Mouse (Mus musculus) thymus, postnatal 0 days (tissue): ENCODE results near the gene Adh5. TPM values are rescaled to one million over a fixed set of nuclear protein-coding genes. Genes with fewer than 3 reads are reported as not detected.
"Not testable (repeated sequence)": the region's sequence is repeated elsewhere in the genome, so short reads cannot be mapped to it uniquely, and the experiment has no call there.

ENCODE experiments used
- DNase-seq: peaks from one replicate; pipeline ENCODE4 v3.0.0-alpha.2; 2015; ENCODE audit warnings: low spot score
- polyA plus RNA-seq: library from polyadenylated mRNA; unstranded; fragments of >200 nt; fragmentation: Nextera tagmentation; extraction: Ambion mirVana; gene quantifications from 2 replicates; pipeline ENCODE4 v1.2.1, GENCODE M21; 2015

Gene Adh5
- polyA plus RNA-seq, 1 experiment from 2014 or later: 201 TPM

GRCm38 (mm10) chr3:138458441-138458840, 15.5 kb downstream of the Adh5 start:
- DNase-seq: no peak

DNA sequence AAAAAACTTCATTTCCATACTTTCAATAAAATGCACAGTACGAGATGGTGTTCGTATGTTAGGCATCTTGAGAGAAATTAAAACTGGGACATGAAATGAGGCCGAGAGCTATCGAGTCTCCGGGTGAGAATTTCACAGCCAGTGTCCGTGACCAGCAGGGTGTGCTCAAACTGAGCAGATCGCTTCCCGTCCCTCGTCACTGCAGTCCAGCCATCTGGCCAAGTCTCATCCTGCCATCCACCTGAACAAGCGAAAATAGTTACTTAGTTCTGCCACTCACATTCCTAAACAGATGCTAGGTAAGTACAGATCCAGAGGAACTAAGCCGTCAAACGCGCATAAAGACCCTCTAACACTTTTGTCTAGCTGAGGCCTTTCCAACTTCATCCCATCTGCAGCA, 17.4 kb downstream of the Adh5 start:
- no peak for DNase-seq

GRCm38 (mm10) chr3:138461832-138462231, 18.9 kb downstream of the Adh5 start:
- DNase-seq: no peak

- peak; percentile 43 for DNase-seq
Observed at GRCm38 (mm10) chr3:138463137-138463536, 20.2 kb downstream of the Adh5 start.

- no peak for DNase-seq
Observed at GRCm38 (mm10) chr3:138463807-138464206, 20.9 kb downstream of the Adh5 start.

GRCm38 (mm10) chr3:138464573-138465147, 21.8 kb downstream of the Adh5 start:
- no peak for DNase-seq

DNA sequence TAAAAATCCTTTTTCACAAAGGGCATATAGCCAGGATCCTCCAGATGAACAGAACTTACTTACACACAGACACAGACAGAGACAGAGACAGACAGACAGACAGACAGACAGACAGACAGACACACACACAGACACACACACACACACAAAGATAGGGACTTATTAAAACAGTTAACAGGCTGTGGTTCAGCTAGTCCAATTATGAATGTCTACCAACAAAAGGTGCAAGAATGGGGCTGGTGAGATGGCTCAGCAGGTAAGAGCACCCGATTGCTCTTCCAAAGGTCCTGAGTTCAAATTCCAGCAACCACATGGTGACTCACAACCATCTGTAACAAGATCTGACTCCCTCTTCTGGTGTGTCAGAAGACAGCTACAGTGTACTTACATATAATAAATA, 23.8 kb downstream of the Adh5 start:
- not testable (repeated sequence) for DNase-seq

DNA sequence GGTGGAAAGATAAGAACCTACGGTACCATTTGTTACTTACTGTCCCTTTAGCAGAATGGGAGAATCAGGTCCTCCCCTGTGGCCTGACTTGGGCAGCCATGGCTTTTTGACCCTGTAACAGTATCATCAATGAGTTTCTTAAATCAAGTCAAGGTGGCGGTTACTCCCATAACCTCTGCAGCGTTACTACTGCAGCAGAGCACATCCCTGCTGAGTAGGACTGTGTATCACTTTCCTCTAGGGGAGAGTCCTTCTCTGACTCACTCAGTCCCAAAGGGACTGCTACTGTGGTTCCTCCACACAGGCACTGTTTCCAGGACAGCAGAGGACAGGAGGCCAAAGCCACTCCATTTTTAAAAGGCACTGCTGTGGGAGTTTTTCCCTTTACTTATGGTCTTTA, 28.2 kb downstream of the Adh5 start:
- no peak for DNase-seq

- DNase-seq: no peak
Observed at GRCm38 (mm10) chr3:138479489-138479888, 36.6 kb downstream of the Adh5 start.

DNA sequence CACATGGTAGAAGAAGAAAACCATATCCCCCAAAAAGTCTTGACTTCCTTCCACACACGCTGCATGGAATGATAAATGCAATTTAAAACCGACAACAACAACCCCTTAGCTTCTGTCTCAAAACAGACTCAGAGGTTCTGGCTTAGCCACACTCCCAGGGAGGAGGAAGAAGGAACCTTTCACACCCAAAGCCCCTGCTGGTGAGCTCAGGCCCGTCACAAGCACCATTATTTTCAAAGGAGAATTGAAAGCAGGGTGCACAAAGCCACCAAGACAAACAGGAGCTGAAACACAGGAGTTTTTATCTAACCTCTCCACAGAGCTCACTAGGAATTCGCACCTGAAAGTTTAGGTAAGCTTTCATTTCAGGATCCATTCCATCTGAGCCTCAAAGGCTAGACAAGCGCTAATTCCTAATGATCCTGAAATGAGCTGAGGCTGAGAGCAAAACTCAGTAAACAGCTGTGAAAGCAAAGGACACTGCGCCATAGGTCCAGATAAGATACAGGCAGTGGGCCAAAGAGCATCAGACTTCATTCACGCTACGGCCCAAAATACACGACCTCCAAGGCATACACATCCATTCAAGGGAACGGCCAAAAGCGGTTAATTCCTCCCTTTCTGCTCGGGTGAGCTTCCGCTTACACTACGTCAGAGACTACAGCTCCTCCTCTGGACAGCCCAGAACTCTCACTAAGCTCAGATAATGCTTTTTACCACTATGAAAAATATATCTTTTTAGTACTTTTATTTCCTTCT, 38.8 kb downstream of the Adh5 start:
- DNase-seq: no peak

DNA sequence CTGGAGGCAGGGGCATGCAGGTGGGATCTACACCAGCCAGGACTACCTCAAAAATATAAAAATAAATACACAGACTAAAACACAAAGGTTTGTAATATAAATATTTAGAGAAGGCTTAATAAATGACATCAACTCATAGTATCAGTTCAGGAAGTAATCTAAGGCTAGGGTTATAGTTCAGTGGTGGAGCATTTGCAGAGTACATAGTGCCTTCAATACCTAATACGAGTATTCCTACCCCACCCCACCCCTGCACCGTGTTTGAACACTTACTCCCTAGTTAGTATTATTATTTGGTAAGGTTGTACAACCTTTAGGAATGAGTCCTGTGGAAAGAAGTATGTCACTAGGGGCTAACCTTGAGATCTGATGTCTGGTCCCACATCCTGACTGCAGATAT, 40.3 kb downstream of the Adh5 start:
- DNase-seq: no peak

DNA sequence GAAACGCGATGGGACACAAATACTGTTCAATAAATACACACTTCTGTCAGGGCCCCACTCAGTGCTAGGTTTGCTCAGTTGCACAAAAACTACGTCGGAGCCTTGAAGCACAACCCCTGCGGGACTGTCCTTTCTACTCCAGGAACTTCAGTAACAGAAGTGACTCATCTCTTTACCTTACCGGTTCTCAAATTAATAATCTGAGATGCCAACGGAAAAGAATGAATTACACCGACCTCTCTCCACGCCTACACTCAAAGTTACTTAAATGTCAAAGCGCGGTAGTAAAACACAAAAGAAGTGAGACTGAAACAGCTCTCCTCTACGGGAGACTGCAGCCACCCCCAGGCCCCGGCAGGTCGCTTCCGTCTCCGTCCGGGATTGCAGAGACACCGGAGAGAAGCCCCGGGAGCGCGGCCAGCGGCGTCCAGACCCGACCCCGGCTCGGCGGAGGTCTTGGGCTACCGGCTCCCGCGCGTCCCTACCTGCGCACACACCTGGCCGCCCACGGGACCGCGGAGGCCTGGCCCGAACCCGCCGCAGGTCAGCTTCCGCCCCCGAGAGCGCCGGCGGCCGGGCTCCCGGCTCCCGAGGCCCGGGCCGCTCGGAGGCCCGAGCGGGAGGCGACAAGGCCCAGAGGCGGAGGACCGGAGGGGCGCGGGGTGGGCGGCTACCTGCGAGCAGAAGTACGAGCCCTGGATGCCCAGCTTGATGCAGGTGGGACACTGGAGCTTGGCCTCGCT, 45.9 kb downstream of the Adh5 start:
- peak; percentile 48 for DNase-seq

- DNase-seq: peak; percentile 96
Observed at GRCm38 (mm10) chr3:138489327-138490033, 46.6 kb downstream of the Adh5 start, which contains the start of gene Metap1. TSS of gene Metap1 (minus strand) at chr3:138489515.

- peak; percentile 7 for DNase-seq
Observed at GRCm38 (mm10) chr3:138490034-138490337, 47.1 kb downstream of the Adh5 start.

DNA sequence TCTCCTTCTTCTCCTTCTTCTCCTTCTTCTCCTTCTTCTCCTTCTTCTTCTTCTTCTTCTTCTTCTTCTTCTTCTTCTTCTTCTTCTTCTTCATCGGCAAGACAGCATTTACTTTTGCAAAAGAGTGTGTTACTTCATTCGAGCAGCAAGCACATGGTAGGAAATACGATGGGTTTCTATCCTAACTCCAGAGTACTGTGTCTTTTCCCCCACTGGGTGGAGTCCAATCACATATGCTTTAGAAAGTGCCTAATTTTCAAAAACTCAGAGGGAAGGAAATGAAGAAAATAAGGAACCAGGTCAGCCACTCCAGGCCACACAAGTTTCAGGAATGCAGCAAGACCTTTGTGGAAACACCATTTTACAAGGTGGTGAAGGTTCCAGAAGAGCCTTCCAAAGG, 50.8 kb downstream of the Adh5 start:
- no peak for DNase-seq

- no peak for DNase-seq
Observed at GRCm38 (mm10) chr3:138494565-138494964, 51.7 kb downstream of the Adh5 start.

GRCm38 (mm10) chr3:138495166-138496145, 52.6 kb downstream of the Adh5 start:
- DNase-seq: no peak

- DNase-seq: no peak
Observed at GRCm38 (mm10) chr3:138498731-138499130, 55.8 kb downstream of the Adh5 start.

DNA sequence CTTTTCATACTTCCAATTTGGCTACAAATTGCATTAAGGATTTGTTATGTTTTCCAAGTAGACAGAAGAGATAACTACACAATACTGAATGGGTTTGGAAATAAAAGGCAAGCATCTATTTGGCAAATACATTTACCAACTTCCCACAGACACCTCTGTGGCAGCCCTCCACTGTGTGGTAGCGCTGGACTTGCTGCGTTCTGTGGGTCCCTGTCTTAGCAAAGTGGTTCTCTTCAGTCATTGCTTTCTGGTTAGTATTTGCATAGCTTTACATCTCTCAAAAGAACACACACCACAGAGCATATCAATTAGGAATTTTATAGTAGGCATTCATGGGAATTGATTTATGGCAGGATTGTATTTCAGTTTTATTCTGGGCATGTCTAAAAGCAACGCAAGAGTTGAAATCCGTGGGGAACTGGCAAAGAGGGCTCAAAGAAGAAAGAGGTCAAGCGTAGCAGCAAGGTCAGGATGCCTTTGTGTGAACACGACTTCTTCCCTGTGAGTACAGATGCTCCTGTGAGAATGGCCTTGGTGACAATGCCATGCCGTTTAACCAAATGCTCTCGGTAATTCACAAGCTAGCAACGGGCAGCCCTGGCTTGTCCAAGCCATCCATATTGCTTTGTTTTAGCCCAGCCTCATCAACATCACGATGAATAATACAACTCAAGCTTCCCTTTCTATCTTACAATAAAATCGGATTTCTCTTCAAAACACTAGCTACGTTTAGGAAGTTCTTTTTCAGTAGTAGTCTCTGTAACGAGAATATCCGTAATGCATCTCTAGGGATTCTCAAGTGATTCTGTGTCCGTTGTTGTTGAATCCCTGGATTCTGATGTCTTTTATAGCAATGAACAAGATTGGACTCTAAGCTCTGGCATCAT, 57.2 kb downstream of the Adh5 start:
- no peak for DNase-seq

- no peak for DNase-seq
Observed at GRCm38 (mm10) chr3:138503754-138504153, 60.9 kb downstream of the Adh5 start.
